Mouse (Mus musculus) mouse embryonic stem cell (cell line): ENCODE measurements at regions not wholly inside any gene's neighbourhood (a gene's known extent, or its start where the extent isn't known, plus 50 kb on each side); places are given as distances from the start of the nearest gene placed in this dataset.

Source experiments
- in situ Hi-C, 2 experiments: fragments of 300-500 bp; cut with MboI; formaldehyde crosslinking; loops; 1 replicate in 1 of 2; 3 replicates in 1 of 2; pipeline ENCODE4 v1.14.3; 2019 to 2020; ENCODE audit warnings: low sequenced_read_pairs in 2 of 2, low pct_unique_long_range_greater_than_20kb in 1 of 2, mixed read lengths in 1 of 2; ENCODE audit not compliant: unreplicated experiment in 1 of 2

DNA sequence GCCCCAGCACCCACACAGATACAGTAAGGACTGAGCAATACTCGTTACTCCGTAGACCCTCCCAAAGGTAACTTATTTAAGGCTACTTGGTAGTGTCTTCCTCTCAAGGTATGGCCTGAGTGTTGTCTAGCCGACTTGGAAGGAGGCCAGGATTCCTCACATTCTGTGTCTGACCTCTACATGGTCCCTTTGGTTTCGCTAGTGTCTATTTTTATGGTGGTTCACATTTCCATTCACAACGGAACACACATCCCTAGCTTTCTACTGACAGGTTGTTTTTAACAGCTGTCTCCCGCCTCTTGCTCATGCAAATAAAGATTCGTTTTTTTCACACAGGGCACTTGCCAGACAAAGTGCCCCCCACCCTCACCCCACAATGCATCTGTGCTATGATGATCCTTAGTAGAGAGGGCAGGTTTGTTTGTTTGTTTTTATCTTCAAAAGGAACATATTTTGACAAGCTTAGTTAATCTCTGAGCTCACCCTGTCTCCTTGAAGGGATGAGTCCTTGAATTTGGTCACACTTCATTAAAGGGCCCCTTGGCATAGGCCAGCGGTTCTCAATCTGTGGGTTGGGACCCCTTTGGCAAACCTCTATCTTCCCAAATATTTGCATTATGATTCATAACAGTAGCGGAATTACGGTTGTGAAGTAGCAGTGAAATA lies 52.7 kb downstream of the Phlda1 start:
- in situ Hi-C loops, result no loop called here

DNA sequence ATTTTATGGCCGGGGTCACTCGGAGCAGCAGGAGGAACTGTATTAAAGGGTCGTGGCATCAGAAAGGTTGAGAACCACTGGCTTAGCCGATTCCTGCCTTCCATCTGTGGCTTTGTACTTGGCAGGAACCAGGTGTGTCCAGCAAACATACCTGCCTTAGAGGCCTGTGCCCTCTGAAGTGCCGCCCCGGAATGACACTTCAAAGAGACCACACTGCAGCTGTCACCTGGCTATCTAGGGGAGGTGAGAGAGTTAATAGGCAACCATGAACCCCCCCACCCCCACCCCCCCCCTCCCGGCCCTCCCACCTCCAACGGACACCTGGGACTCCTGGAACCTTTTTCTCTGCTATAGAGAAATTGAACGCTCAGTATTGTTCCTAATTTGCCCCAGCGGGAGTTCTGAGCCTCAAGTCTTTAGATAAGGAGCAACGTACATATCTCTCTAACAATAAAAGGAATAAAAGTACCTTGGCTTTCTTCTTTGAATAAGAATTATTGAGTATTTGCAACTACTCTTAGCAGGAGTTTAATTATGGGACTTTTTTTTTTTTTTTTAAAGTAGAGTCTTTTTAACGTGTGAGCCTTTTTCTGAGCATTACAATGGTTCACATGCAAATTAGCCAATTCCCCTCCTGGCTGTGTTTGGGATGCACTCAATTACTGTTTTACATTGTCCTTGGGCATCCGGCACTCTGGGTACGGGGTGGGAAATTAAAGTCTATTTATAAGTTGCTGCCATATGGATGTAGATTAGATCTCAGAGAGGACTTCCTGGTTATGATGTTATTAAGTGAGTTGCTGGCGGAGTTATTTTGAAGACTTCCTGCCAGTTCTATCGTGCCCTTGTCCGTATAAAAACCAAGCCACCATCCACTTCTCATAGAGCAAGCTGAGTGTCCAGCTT lies 53.5 kb downstream of the Phlda1 start:
- in situ Hi-C loops, result no loop called here

DNA sequence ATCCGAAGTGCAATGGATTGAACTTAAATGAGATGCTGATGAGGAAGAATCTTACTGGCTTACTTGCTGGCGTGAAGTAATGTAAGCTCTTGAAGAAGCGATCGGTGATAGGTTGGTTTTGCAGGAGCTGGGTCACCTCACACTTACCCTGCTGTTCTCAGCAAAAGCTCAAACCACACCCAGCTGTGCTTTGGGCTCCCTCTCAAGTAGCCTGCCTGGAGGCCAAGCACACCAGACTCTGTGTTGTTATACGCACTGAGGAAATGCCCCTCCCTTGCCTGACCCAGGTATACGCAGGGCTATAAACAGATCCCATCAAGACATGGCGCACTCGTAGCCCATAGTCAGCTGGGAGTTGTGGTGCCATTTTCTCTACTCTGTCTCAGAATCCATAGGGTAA lies 56.5 kb downstream of the Phlda1 start:
- in situ Hi-C loops, result no loop called here

DNA sequence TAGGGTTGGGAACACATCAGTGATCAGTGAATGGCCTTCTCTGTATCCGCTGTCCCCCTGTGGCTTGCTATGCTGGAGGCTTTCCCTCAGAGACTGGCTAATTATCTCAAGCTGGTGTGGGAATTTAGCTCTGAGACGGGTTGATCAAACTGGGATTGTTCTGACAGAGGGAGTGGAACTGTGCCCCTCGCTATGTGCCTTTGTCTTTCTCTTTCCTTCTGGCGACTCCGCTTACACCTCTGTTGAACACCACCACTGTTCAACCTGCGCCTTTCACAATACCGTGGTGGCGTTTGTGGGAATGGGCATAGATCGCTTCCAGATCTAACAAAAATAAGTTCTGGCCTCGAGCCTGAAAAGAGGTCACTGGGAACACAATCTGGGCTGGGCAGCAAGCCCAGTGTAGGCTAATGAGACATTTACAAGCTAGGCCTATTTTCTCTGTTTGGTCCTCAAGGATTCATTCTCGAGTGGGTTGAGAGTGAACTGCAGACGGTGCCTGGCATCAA lies 60.8 kb downstream of the Phlda1 start:
- in situ Hi-C loops, result no loop called here

DNA sequence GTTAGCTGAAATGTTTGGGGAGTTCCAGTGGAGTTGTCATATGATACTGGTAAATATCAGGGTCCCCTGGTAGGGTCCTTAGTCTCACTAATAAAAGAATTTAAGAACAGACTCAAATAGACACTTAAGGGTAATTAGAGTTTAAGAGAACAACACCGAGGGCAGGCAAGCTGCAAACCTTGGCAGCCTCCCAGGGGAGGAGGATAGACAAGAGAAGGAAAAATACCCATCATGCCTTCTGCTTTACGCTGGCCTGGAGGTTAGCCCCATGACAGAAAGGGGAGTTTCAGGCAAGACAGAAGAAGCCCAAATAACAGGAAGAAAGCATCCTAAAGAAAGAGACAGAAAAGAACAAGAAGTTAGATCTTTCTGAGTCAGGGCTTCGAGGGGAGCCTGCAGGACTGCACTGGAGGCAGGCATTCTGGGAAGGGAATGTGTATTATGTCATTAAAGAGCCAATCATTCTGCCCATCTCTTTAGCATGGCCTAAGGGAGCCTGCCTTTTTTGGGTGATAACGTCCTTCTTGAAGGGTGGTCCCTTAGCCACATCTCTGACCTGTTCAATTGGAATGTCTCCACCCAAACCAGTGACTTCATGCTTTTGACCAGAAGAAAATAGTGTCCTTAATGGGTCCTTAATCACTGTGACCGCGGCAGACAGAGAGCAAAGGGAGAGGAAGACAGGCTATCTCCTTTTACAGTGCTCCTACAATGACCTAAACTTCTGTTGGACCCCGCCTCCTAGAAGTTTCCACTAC lies 64.6 kb downstream of the Phlda1 start:
- in situ Hi-C loops, result no loop called here

DNA sequence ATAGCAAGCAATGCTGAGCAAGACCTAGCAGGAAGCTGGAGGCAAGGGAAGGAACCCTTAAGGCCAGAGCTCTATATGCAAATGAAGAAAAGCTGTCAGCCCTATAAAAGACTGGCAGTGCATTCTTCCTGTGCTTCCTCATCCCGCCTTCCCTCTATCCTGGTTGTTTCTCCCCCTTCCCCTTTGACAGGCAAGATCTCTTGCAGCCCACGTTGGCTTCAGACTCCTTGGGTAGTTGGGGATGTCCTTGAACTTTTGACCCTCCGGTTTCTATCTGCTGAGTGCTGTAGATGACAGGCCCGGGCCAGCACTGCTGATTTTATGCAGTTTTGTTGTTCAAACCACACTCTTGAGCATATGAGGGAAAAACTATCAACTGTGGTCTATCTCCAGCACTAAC lies 68.1 kb downstream of the Phlda1 start:
- in situ Hi-C loops, result no loop called here

DNA sequence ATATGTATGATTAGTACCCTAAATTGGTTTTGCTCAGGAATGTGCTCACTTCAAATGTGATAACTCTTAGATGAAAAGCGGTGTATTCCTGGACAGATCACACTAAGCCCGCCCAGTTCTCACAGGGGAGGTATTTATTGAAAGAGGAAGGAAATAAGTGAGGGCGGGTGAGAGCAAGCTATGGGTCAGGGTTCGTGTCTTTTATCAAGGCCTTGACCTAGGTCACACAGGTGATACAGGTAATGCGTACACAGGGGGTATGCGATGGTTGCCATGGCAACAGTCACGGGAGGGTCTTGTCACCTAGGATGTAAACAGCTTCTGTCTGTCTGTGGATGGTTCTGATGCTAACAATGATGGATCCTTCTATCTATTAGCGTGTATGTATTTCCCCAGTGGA lies 68.7 kb downstream of the Phlda1 start:
- in situ Hi-C loops, result no loop called here

DNA sequence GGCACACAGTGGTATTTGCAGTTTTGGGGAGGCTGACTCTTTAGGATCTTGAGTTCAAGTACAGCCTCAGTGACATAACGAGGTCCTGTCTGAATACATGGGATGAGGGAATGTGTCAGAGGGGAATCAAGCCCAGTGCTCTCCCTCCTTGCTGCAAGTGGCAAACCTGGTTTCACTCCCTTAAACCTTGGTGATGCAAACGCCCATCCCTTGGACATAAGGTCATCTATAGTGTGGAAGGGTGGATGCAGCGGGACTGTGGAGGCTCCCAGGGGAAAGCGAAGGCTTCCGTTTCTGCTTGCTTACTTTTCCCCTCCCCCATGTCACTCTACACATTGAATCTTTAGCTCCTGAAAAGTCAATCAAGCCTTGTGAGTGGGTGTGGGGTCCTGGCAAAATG lies 69.2 kb downstream of the Phlda1 start:
- in situ Hi-C loops, result no loop called here

DNA sequence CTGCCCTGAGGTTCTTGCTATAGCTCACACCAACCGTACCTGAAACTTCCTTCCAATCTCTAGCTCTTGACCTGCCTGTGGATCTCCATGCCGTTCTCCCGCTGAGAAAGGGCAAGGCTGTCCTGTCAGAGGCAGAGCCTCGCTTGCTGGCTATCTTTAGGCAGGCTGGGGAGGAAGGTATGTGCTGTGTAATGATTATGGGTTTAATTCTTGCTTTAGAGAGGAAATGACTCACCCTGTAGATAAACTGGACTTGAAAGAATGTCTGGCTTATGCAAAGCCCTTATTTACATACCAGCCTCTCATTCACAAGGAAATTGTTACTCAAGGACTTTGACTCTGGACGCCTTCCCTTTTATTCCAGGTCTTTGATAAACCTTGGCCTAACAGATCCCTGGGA lies 69.8 kb downstream of the Phlda1 start:
- in situ Hi-C loops, result no loop called here

DNA sequence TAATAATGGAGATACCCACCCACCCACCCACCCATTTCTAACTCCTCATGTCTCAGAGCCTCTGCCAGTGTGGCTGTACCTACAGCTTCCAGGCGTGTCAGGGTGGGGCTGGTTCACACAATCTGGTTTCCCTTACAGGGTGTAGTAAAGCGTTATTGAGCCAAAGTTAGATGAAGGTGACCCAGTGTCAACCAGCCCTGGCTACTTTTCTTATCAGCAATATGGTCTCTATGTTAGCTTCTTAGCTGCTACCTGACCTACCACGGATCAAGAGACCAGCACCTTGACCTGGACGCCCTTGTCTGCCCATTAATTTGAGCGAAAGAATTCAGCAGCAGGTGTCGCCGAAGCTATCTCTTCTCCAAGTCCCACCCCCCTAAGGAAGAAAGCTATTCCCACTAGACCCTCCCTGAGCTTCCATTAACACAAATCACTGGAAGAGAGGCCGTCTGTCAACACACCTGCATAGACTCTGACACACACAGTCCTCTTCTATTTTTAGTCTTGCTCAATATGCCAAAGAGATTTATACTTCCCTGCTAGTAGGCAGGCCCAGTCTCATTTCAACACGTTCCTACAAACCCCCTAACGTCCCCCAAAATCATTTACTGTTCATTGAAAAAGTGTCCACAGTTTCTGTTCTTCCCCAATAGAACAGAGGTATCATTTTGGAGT lies 70.4 kb downstream of the Phlda1 start:
- in situ Hi-C loops, result no loop called here

DNA sequence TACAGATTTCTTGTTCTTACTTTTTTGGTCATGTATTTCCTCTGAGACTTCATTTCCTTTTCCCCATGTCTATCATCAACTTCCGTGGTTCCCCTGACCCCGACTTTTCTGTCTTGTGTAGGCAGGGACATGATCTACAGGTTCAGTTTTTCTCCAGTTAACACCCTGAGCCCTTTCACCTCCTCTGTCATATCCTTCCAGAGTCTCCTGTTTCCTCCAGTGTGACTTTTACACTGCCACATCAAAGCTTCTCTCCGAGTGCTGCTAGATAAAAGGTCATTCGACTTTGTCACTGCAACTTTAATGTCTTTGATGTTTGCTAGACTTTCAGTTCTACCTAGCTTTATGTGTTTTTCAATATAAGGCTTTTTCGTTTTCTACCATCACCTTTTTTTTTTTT lies 72.5 kb downstream of the Phlda1 start:
- in situ Hi-C loops, result no loop called here

DNA sequence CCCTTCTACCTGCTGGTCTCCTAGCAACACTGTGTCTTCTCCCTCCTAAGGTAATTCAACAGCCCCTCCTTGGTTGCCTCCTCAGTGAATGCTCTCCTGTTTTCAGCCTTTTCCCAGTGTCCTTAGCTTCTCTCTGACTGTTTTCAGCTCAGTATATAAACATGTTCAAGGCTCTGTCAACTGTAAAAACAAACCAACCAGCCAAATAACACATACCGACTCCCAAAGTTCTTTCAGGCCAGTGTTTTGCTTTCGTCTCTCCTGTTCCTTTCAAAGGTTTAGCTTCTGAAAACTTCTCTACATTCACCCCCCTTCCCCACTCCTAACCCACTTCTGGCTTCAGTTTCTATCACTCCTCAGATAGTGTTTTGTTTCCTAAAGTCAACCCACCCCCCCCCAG lies 73.4 kb downstream of the Phlda1 start:
- in situ Hi-C loops, result no loop called here

DNA sequence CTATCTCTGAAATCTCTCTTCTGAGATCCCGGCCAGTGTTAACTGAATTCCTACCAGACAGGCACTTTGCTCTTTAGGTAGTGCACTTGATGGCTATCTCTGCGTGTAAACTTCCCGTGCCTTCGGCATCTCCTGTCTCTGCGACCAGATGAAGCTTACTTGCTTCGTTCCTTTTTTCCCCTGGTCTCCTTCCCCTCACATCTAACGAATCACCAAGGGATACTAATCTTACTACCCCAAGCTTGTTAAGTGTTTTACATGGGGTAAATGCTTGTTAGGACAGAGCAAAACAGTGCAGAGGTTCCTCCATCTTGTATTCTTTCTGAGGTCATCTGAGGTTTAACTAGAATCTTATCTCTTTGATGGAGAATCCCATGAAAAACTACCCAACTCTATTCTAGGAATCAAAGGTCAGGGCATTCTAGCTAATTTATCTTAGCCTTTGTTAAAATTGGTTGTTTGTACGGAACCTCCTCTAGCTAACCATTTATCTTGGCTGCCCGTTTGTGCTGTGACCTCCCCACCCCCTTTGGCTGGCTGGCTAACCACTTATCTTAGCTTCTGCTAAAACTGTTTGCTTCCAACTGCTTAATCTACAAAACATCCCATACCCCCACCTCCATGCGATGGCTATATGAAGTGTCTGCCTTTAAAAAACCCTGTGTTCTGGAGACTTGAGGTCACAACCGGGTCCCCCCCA lies 74.5 kb downstream of the Phlda1 start:
- in situ Hi-C loops, result no loop called here

DNA sequence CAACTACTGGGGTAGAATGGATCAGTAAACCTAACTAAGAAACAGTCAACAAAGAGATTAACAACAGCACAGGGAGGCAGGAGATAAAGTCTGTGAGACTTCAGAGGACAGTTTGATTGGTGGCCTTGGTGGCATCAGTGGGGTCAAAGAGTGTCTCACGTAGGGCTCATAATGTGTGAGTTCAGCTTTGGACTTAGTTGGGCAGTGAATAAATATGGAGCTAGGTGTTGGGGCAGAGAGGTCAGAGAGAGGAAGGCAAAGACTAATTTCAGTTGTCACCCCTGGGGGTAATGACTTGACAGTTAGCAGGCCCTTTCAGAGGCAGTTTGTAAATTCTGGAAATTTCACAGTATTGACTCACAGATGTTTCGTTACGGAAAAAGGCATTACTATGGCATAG lies 75.8 kb downstream of the Phlda1 start:
- in situ Hi-C loops, result no loop called here

DNA sequence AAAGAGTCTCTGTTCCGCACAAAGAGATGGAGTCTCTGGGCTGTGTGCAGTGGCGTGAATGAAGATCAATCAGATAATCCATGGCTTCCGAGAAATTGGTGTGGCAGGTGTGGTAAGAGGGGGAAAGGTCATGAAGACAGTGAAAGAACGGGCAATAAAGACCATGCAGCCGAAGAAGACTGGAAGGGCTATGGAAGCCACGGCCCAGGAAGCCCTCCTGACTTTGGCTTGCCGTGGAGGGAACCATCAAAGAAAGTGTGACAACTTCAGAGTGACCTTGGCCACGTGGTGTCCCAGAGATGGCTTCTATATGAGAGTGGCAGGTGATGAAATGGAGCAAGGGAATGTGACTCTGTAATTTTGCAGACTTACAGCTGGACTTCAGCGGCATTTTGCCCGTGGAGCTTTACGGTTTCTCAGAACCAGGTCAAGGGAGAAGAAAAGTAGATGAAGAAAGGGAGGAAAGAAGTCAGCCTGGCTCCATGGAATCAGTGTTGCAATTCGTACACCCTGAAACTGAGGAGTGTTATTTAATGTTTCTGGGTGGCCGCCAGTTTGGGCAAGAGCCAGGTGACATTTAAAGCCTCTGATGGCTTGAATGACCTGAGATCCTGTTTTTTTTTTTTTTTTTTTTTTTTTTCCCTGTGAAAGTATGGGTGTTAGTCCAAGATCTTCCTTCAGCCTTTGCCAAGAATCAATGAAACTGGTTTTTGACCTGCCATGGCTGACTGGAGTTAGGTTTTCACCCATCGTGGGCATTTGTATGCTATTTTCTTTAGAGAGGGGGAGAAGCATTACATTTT lies 76.4 kb downstream of the Phlda1 start:
- in situ Hi-C loops, result no loop called here

DNA sequence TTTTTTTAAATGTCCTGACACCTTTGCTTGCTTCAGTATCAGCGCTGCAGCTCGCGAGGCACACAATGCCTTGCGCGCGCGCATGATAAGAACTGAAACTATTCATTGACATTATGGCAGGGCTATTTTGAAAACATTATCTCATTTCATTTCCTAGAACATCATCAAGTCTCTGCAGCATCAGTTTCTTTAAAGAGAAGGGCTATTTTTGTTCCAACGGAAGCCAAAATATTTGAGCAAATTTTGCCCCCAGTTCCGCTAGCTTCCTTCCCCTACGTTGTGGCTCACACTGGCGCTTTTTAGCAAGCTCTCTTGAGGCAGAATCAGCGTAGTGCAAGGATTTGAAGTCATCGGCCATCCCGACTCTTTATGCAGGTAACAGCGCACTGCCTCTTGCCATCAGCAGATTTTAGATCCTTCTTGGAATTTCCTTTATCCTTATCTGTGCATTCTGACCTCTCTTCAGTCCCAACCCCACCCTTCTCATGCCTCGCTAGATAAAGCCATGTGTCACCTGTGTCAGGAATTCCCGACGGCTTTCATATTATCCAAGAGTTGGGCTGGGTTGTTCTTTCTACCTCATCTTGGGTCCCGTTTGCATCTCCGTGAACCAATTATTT lies 77.1 kb downstream of the Phlda1 start:
- in situ Hi-C loops, result no loop called here

DNA sequence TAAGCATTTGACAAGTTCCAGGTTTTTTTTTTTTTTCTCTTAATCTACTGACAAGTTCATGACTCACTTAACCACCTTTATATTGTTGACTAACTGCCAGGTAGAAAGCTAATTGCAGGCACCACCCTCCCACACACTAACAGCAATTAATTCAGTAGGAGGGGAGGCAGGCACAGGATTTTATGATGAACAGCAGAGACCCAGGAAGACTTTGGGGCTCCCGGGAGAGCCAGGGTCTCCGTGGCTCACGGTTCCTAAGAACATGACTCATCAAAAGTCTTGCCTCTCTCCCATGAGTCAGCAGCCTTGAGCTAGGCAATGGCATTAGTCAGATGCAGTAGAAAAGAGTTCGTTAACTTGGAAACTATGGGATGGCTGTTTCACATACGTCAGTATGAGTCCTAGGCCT lies 77.7 kb downstream of the Phlda1 start:
- in situ Hi-C loops, result no loop called here
